Comparison of ENCODE assay signal across 9 mouse cellular contexts in genomic region chr11:77802341-77802865, GRCm38 (mm10). TPM values are rescaled to one million over a fixed set of nuclear protein-coding genes. Genes with fewer than 3 reads are reported as not detected.
DNase-seq lines count a peak whose midpoint lies in the region; ATAC-seq and TF ChIP-seq lines count a peak whose summit lies in the region.
"Had no signal": no experiment of that assay in that cellular context is flagged by ENCODE, and none has a peak within 500 bp of the region (broad histone marks: within the 10 kb centered on the region; RNA-seq: fewer than 3 reads in every experiment).

No protein-coding gene starts in this region.

- no peak for ATAC-seq in hindbrain, embryonic 12.5 days (ENCODE audit: low FRiP score)

- no peak overlapping the region for H3K4me3 ChIP-seq in lung, adult 2 months (replicated peaks; ENCODE audit: extremely low read depth, low read depth, low read length)
- peak overlapping the region; percentile 16; the same call in 1 of the 2 replicates for H3K4me3 ChIP-seq in liver, adult 2 months (ENCODE audit: insufficient read depth, low read depth, low read length)
- no peak overlapping the region for H3K4me3 ChIP-seq in olfactory bulb, adult 2 months (ENCODE audit: insufficient read depth, low read depth, low read length)
- H3K4me3 ChIP-seq in hindbrain, embryonic 12.5 days: no peak overlapping the region

- H3K79me2 ChIP-seq in liver, adult 2 months (ENCODE audit: control insufficient read depth, insufficient read depth, low read length): peaks cover 45% of the 10 kb centered on the region; the same call in 1 of the 2 replicates

- intact Hi-C loops in gastrocnemius, postnatal 36 days (cut with DNase I): no loop called here

- no peaks in the 10 kb centered on the region for H3K36me3 ChIP-seq in liver, adult 2 months (ENCODE audit: control insufficient read depth, insufficient read depth, low read length)
- H3K36me3 ChIP-seq in hindbrain, embryonic 12.5 days: no peaks in the 10 kb centered on the region

- no peaks in the 10 kb centered on the region for H3K9me3 ChIP-seq in hindbrain, embryonic 12.5 days (replicated peaks)

- H3K4me2 ChIP-seq in hindbrain, embryonic 12.5 days (replicated peaks): no peak overlapping the region

- H3K4me1 ChIP-seq in lung, adult 2 months (ENCODE audit: control insufficient read depth, insufficient read depth, low read length): peaks cover 19% of the 10 kb centered on the region
- H3K4me1 ChIP-seq in liver, adult 2 months (ENCODE audit: control insufficient read depth, insufficient read depth, low read length): peaks cover 2% of the 10 kb centered on the region
- peaks cover 45% of the 10 kb centered on the region for H3K4me1 ChIP-seq in olfactory bulb, adult 2 months (ENCODE audit: control insufficient read depth, insufficient read depth, low read length)
- peaks cover 18% of the 10 kb centered on the region for H3K4me1 ChIP-seq in hindbrain, embryonic 12.5 days

- H3K27ac ChIP-seq in liver, adult 2 months (replicated peaks; ENCODE audit: insufficient read depth, low read depth, low read length): peak overlapping the region; percentile 52
- peak overlapping the region; percentile 59 for H3K27ac ChIP-seq in olfactory bulb, adult 2 months (ENCODE audit: insufficient read depth, low read depth, low read length)
- H3K27ac ChIP-seq in hindbrain, embryonic 12.5 days: no peak overlapping the region

- no peak overlapping the region for H3K9ac ChIP-seq in liver, adult 2 months (ENCODE audit: low read depth, low read length)
- H3K9ac ChIP-seq in hindbrain, embryonic 12.5 days: no peak overlapping the region

- TF ChIP-seq POLR2A in lung, adult 2 months (IDR thresholded peaks at IDR 0.05; ENCODE audit: borderline replicate concordance, extremely low read depth, low read depth, low read length): no peak
- no peak for TF ChIP-seq POLR2A in liver, adult 2 months (IDR thresholded peaks at IDR 0.05; ENCODE audit: extremely low read depth, insufficient read depth, low read length)
- TF ChIP-seq POLR2A in olfactory bulb, adult 2 months (IDR thresholded peaks at IDR 0.05; ENCODE audit: insufficient read depth, low read depth, low read length): no peak

- H3K27me3 ChIP-seq in liver, adult 2 months (ENCODE audit: control insufficient read depth, insufficient read depth, low read length): no peaks in the 10 kb centered on the region
- no peaks in the 10 kb centered on the region for H3K27me3 ChIP-seq in hindbrain, embryonic 12.5 days

- TF ChIP-seq CTCF in lung, adult 2 months (IDR thresholded peaks at IDR 0.05; ENCODE audit: insufficient read depth, low read length): no peak
- no peak for TF ChIP-seq CTCF in liver, adult 2 months (IDR thresholded peaks at IDR 0.05; ENCODE audit: low read depth, low read length)
- TF ChIP-seq CTCF in olfactory bulb, adult 2 months (IDR thresholded peaks at IDR 0.05; ENCODE audit: insufficient read depth, low read depth, low read length): no peak

- peak; percentile 60 to 69 for DNase-seq in lung, adult 18-20 months
- no peak for DNase-seq in lung, adult 2 months
- peak; percentile 44 to 46 for DNase-seq in gastrocnemius, postnatal 36 days
- no peak for DNase-seq in liver, adult 2 months (ENCODE audit: extremely low read depth, low read depth, low spot score)
- DNase-seq in embryo, embryonic 10 days (ENCODE audit: low spot score): no peak
- DNase-seq in c-Kit-positive CD71-positive TER-119-positive erythroid progenitor cells, embryonic 14.5 days (ENCODE audit: low spot score): no peak

- 35% methylated on average over 9 of the region's 9 CpGs for WGBS in lung, adult 2 months
- WGBS in liver, adult 2 months: 65% methylated on average over 9 of the region's 9 CpGs
- 56% methylated on average over 9 of the region's 9 CpGs for WGBS in olfactory bulb, adult 2 months
- WGBS in hindbrain, embryonic 12.5 days: 79% methylated on average over 9 of the region's 9 CpGs

RNA-seq across cellular contexts. Expression of gene Gm10277, which starts 14.9 kb away (rescaled TPM):
- not detected in 2 replicates for polyA plus RNA-seq in lung, adult 2 months (2012; rRNA removed)
- not detected for total RNA-seq in gastrocnemius, postnatal 36 days (2021)
- not detected in 2 replicates for total RNA-seq in liver, adult 2 months (2014; rRNA removed)
- polyA plus RNA-seq in liver, adult 2 months (2012; rRNA removed): not detected in 2 replicates
- not detected in 2 replicates for polyA plus RNA-seq in olfactory bulb, adult 2 months (2012; ENCODE audit: insufficient read depth, insufficient read length, low replicate concordance, missing spikeins)
- polyA plus RNA-seq in hindbrain, embryonic 12.5 days (2016; fragmentation: Nextera tagmentation; extraction: Ambion mirVana): 2.7 and 2.9 TPM in 2 replicates
- total RNA-seq: left cerebral cortex, postnatal 10 days had no signal

RNA-seq across cellular contexts. Expression of gene Myo18a, which starts 39.4 kb away (rescaled TPM):
- polyA plus RNA-seq in lung, adult 2 months (2012; rRNA removed): 63.7 and 92.1 TPM in 2 replicates
- total RNA-seq in gastrocnemius, postnatal 36 days (2021): 100 to 1,000 TPM; 331 to 334 TPM
- 28.6 and 33.7 TPM in 2 replicates for total RNA-seq in liver, adult 2 months (2014; rRNA removed)
- polyA plus RNA-seq in liver, adult 2 months (2012; rRNA removed): 33.8 and 42.0 TPM in 2 replicates
- polyA plus RNA-seq in olfactory bulb, adult 2 months (2012; ENCODE audit: insufficient read depth, insufficient read length, low replicate concordance, missing spikeins): 284 TPM in 1 of 2 replicates, not detected in the other
- 55.9 and 58.9 TPM in 2 replicates for polyA plus RNA-seq in hindbrain, embryonic 12.5 days (2016; fragmentation: Nextera tagmentation; extraction: Ambion mirVana)

Comparison
In these comparisons a context has a peak if more than half of its experiments do, and no peak if none do; other contexts are left out.
1. DNase-seq: peak in lung, adult 18-20 months (2 of 2) and gastrocnemius, postnatal 36 days (2 of 2); none in lung, adult 2 months (single experiment), liver, adult 2 months (single experiment), embryo, embryonic 10 days (single experiment) and c-Kit-positive CD71-positive TER-119-positive erythroid progenitor cells, embryonic 14.5 days (single experiment).